ENCODE assay signal across 21 mouse cellular contexts in the genomic region with DNA sequence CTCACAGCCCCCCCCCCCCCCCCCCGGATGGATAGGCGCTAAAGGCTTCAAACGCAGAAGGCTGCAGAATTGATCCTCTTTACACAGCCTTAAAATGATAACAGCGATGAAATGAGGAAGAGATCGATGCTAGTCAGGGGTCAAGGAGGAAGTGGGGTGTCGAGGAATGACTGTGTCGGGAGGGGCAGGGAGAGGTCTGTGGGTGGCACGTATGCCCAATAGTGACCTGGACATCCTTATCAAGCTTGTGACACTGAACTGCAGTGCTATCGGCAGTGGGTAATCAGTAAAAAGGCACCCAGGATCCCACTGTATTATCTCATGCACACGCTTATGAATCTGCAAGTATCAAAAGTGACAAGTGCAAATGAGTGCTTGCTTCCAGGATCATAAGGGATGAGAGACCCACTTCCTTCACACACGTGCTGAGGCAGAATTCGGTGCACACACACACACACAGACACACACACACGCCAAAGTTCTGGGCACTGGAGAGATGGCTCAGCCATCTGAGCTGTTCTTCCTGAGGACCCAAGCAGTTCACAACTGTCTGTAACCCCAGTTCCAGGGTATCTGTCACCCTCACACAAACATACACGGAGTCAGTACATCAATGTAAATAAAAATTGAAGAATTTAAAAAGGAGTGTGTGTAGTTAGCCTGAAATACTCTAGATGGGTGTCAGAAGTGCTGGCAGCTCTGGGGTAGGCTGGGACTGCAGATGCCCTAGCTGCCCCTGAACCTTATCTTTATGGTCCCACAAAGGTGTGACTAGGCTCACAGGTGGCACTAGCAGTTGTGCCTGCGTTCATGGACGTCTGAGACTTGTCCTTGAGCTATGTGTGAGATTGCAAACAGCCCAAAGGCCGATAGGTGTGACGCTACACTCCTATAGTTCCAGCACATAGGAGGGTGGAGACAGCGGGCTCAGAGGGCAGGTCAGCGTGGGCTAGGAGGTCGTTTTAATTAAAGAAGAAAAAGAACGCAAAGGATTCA. TPM values are rescaled to one million over a fixed set of nuclear protein-coding genes. Genes with fewer than 3 reads are reported as not detected.
DNase-seq lines count a peak whose midpoint lies in the region; ATAC-seq and TF ChIP-seq lines count a peak whose summit lies in the region.
"Had no signal": no experiment of that assay in that cellular context is flagged by ENCODE, and none has a peak within 500 bp of the region (broad histone marks: within the 10 kb centered on the region; RNA-seq: fewer than 3 reads in every experiment).

No protein-coding gene starts in this region.

- WGBS in large intestine, adult 2 months = 20% methylated on average over 22 of the region's 22 CpGs
- WGBS in hindbrain, embryonic 16.5 days = 74% methylated on average over 22 of the region's 22 CpGs
- WGBS in forebrain, embryonic 12.5 days = 85% methylated on average over 22 of the region's 22 CpGs
- 72% methylated on average over 22 of the region's 22 CpGs for WGBS in hindbrain, postnatal 0 days

- H3K4me2 ChIP-seq in hindbrain, embryonic 16.5 days (ENCODE audit: low read length) = no peak overlapping the region
- no peak overlapping the region for H3K4me2 ChIP-seq in forebrain, embryonic 12.5 days
- H3K4me2 ChIP-seq in hindbrain, postnatal 0 days (ENCODE audit: low read depth, low read length) = no peak overlapping the region
- H3K4me2 ChIP-seq: embryonic facial prominence, embryonic 12.5 days; heart, embryonic 13.5 days; limb, embryonic 12.5 days; midbrain, embryonic 12.5 days had no signal

- DNase-seq in A20 (ENCODE audit: low read depth, low spot score) (peak; percentile 22), G1E (ENCODE audit: low spot score) (peak; percentile 53)
- peak; percentile 90 for DNase-seq in large intestine, adult 2 months (ENCODE audit: low read depth, low spot score)
- DNase-seq in layer of hippocampus, postnatal 10 days (ENCODE audit: low spot score in 2 of 2) = no peak
- no peak for DNase-seq in hindbrain, postnatal 0 days (ENCODE audit: low spot score)
- DNase-seq: cerebellum, postnatal 36 days; gastrocnemius, postnatal 36 days; kidney, adult 2 months; kidney, postnatal 36 days; right cerebral cortex, adult 18-20 months; thymus, adult 2 months had no signal

- H3K27ac ChIP-seq in hindbrain, embryonic 16.5 days (ENCODE audit: low read depth, low read length) = no peak overlapping the region
- H3K27ac ChIP-seq in forebrain, embryonic 12.5 days = no peak overlapping the region
- no peak overlapping the region for H3K27ac ChIP-seq in hindbrain, postnatal 0 days
- H3K27ac ChIP-seq: embryonic facial prominence, embryonic 12.5 days; heart, embryonic 13.5 days; limb, embryonic 12.5 days; midbrain, embryonic 12.5 days had no signal

- ATAC-seq in G1E (ENCODE audit: extremely low read depth, insufficient number of reproducible peaks, low FRiP score, poor library complexity, severe bottlenecking) = peak; percentile 82
- ATAC-seq in hindbrain, embryonic 16.5 days = no peak
- ATAC-seq in forebrain, embryonic 12.5 days (ENCODE audit: low FRiP score) = no peak
- no peak for ATAC-seq in hindbrain, postnatal 0 days
- ATAC-seq: CD4-positive, CD25-positive, alpha-beta regulatory T cell, adult 4 months; lung, postnatal 0 days had no signal

- no peak overlapping the region for H3K9ac ChIP-seq in hindbrain, embryonic 16.5 days (ENCODE audit: low read depth, low read length)
- H3K9ac ChIP-seq in forebrain, embryonic 12.5 days = no peak overlapping the region
- H3K9ac ChIP-seq in hindbrain, postnatal 0 days (replicated peaks; ENCODE audit: low read length) = no peak overlapping the region
- H3K9ac ChIP-seq: embryonic facial prominence, embryonic 12.5 days; heart, embryonic 13.5 days; limb, embryonic 12.5 days; midbrain, embryonic 12.5 days had no signal

- peak overlapping the region; percentile 56; the same call in 1 of the 2 replicates for H3K4me3 ChIP-seq in G1E (ENCODE audit: low read depth, low read length)
- H3K4me3 ChIP-seq in megakaryocyte, embryonic 14.5 days (replicated peaks) = peak overlapping the region; percentile 44
- H3K4me3 ChIP-seq in hindbrain, embryonic 16.5 days (ENCODE audit: low read length) = no peak overlapping the region
- no peak overlapping the region for H3K4me3 ChIP-seq in forebrain, embryonic 12.5 days (replicated peaks)
- no peak overlapping the region for H3K4me3 ChIP-seq in hindbrain, postnatal 0 days (ENCODE audit: low read length)
- H3K4me3 ChIP-seq: embryonic facial prominence, embryonic 12.5 days; heart, embryonic 13.5 days; limb, embryonic 12.5 days; midbrain, embryonic 12.5 days; myocyte had no signal

- peaks cover 95% of the 10 kb centered on the region for H3K36me3 ChIP-seq in G1E (replicated peaks)
- peaks cover 10% of the 10 kb centered on the region for H3K36me3 ChIP-seq in megakaryocyte, embryonic 14.5 days (replicated peaks; ENCODE audit: low read length)
- H3K36me3 ChIP-seq in hindbrain, embryonic 16.5 days (ENCODE audit: control insufficient read depth, insufficient read depth, low read length) = no peaks in the 10 kb centered on the region
- H3K36me3 ChIP-seq in forebrain, embryonic 12.5 days (replicated peaks) = no peaks in the 10 kb centered on the region
- H3K36me3 ChIP-seq in hindbrain, postnatal 0 days (ENCODE audit: insufficient read depth, low read length) = no peaks in the 10 kb centered on the region
- H3K36me3 ChIP-seq: embryonic facial prominence, embryonic 12.5 days; heart, embryonic 13.5 days; limb, embryonic 12.5 days; midbrain, embryonic 12.5 days had no signal

- H3K9me3 ChIP-seq in G1E (replicated peaks) = no peaks in the 10 kb centered on the region
- no peaks in the 10 kb centered on the region for H3K9me3 ChIP-seq in megakaryocyte, embryonic 14.5 days
- no peaks in the 10 kb centered on the region for H3K9me3 ChIP-seq in hindbrain, embryonic 16.5 days (ENCODE audit: control insufficient read depth, low read length)
- H3K9me3 ChIP-seq in forebrain, embryonic 12.5 days = no peaks in the 10 kb centered on the region
- H3K9me3 ChIP-seq in hindbrain, postnatal 0 days (ENCODE audit: low read length) = no peaks in the 10 kb centered on the region
- H3K9me3 ChIP-seq: embryonic facial prominence, embryonic 12.5 days; heart, embryonic 13.5 days; limb, embryonic 12.5 days; midbrain, embryonic 12.5 days had no signal

- H3K4me1 ChIP-seq in G1E (ENCODE audit: insufficient read depth, low read depth, low read length) = peaks cover 94% of the 10 kb centered on the region
- peaks cover 93% of the 10 kb centered on the region for H3K4me1 ChIP-seq in megakaryocyte, embryonic 14.5 days
- no peaks in the 10 kb centered on the region for H3K4me1 ChIP-seq in hindbrain, embryonic 16.5 days (ENCODE audit: control insufficient read depth, insufficient read depth, low read depth, low read length)
- H3K4me1 ChIP-seq in forebrain, embryonic 12.5 days = no peaks in the 10 kb centered on the region
- H3K4me1 ChIP-seq in hindbrain, postnatal 0 days (ENCODE audit: insufficient read depth, low read length) = no peaks in the 10 kb centered on the region
- H3K4me1 ChIP-seq: embryonic facial prominence, embryonic 12.5 days; limb, embryonic 12.5 days; midbrain, embryonic 12.5 days had no signal

- no peak for TF ChIP-seq CTCF in G1E (IDR thresholded peaks at IDR 0.05; ENCODE audit: low read depth, low read length)
- no peak for TF ChIP-seq CTCF in hindbrain, postnatal 0 days (IDR thresholded peaks at IDR 0.05; ENCODE audit: low read depth)

- no peaks in the 10 kb centered on the region for H3K27me3 ChIP-seq in G1E (ENCODE audit: insufficient read depth, low read length)
- H3K27me3 ChIP-seq in megakaryocyte, embryonic 14.5 days (replicated peaks) = no peaks in the 10 kb centered on the region
- H3K27me3 ChIP-seq in hindbrain, embryonic 16.5 days (replicated peaks; ENCODE audit: control insufficient read depth, insufficient read depth, low read length) = no peaks in the 10 kb centered on the region
- H3K27me3 ChIP-seq in forebrain, embryonic 12.5 days = no peaks in the 10 kb centered on the region
- no peaks in the 10 kb centered on the region for H3K27me3 ChIP-seq in hindbrain, postnatal 0 days (ENCODE audit: insufficient read depth, low read length)
- H3K27me3 ChIP-seq: embryonic facial prominence, embryonic 12.5 days; limb, embryonic 12.5 days; midbrain, embryonic 12.5 days had no signal

RNA-seq across cellular contexts. Expression of a gene that starts 23.0 kb away (rescaled TPM):
- total RNA-seq in G1E (2014; fragmentation: Nextera tagmentation) = 13.0 and 18.7 TPM in 2 replicates
- 18.2 and 19.5 TPM in 2 replicates for total RNA-seq in G1E (2017)
- polyA plus RNA-seq in G1E (2012) = 25.9 and 27.2 TPM in 2 replicates
- 12.7 and 25.6 TPM in 2 replicates for polyA plus RNA-seq in large intestine, adult 2 months (2012; rRNA removed)
- polyA plus RNA-seq in megakaryocyte, embryonic 14.5 days (2012; ENCODE audit: insufficient read depth, low replicate concordance) = 2.0 and 8.1 TPM in 2 replicates
- polyA plus RNA-seq in hindbrain, embryonic 16.5 days (2015; fragmentation: Nextera tagmentation; extraction: Ambion mirVana) = 0.85 and 1.2 TPM in 2 replicates
- polyA plus RNA-seq in forebrain, embryonic 12.5 days (2016; fragmentation: Nextera tagmentation; extraction: Ambion mirVana) = 0.95 and 1.7 TPM in 2 replicates
- under 1 TPM; 0.62 to 0.69 TPM for total RNA-seq in layer of hippocampus, postnatal 10 days (2021)
- total RNA-seq in hindbrain, postnatal 0 days (2014; rRNA removed) = 1.5 and 3.0 TPM in 2 replicates
- polyA plus RNA-seq in hindbrain, postnatal 0 days (2015; fragmentation: Nextera tagmentation; extraction: Ambion mirVana) = 1.2 and 1.7 TPM in 2 replicates

RNA-seq across cellular contexts. Expression of a gene that starts 43.0 kb away (rescaled TPM):
- total RNA-seq in G1E (2014; fragmentation: Nextera tagmentation) = 148 and 158 TPM in 2 replicates
- 79.5 and 79.6 TPM in 2 replicates for total RNA-seq in G1E (2017)
- polyA plus RNA-seq in G1E (2012) = 480 and 501 TPM in 2 replicates
- polyA plus RNA-seq in large intestine, adult 2 months (2012; rRNA removed) = 166 and 316 TPM in 2 replicates
- 29.8 and 31.3 TPM in 2 replicates for polyA plus RNA-seq in megakaryocyte, embryonic 14.5 days (2012; ENCODE audit: insufficient read depth, low replicate concordance)
- polyA plus RNA-seq in hindbrain, embryonic 16.5 days (2015; fragmentation: Nextera tagmentation; extraction: Ambion mirVana) = 7.9 and 10.2 TPM in 2 replicates
- 1.7 and 2.8 TPM in 2 replicates for polyA plus RNA-seq in forebrain, embryonic 12.5 days (2016; fragmentation: Nextera tagmentation; extraction: Ambion mirVana)
- total RNA-seq in layer of hippocampus, postnatal 10 days (2021) = 10 to 100 TPM; 35.6 to 37.6 TPM
- 24.5 and 26.7 TPM in 2 replicates for total RNA-seq in hindbrain, postnatal 0 days (2014; rRNA removed)
- polyA plus RNA-seq in hindbrain, postnatal 0 days (2015; fragmentation: Nextera tagmentation; extraction: Ambion mirVana) = 5.9 and 6.2 TPM in 2 replicates

Comparison
In these comparisons a context has a peak if more than half of its experiments do, and no peak if none do; other contexts are left out.
1. DNase-seq: peak in A20 (single experiment), G1E (single experiment) and large intestine, adult 2 months (single experiment); none in layer of hippocampus, postnatal 10 days (0 of 2) and hindbrain, postnatal 0 days (single experiment).
2. H3K4me3 ChIP-seq: peak in G1E (single experiment) and megakaryocyte, embryonic 14.5 days (single experiment); none in hindbrain, embryonic 16.5 days (single experiment), forebrain, embryonic 12.5 days (single experiment) and hindbrain, postnatal 0 days (single experiment).